Mouse (Mus musculus) thymus, adult 2 months (tissue): ENCODE data around the gene Mad1l1.
A peak's percentile ranks its signal among the peaks of the same experiment; 100 is the strongest.

Experiments used
- CTCF ChIP-seq: fragments of 200-500 bp; IDR thresholded peaks from 2 replicates; pipeline ENCODE4 v1.5.1; 2012; ENCODE audit warnings: mild to moderate bottlenecking, control low read depth, low read length, moderate library complexity, borderline replicate concordance; ENCODE audit not compliant: control insufficient read depth, poor library complexity, insufficient read depth; ENCODE audit errors: extremely low read depth
- POLR2A ChIP-seq: fragments of 200-500 bp; IDR thresholded peaks from 2 replicates; pipeline ENCODE4 v1.6.1; 2012; ENCODE audit warnings: mild to moderate bottlenecking, low read length, control low read depth, moderate library complexity; ENCODE audit not compliant: control insufficient read depth, poor library complexity, insufficient read depth; ENCODE audit errors: extremely low read depth

DNA sequence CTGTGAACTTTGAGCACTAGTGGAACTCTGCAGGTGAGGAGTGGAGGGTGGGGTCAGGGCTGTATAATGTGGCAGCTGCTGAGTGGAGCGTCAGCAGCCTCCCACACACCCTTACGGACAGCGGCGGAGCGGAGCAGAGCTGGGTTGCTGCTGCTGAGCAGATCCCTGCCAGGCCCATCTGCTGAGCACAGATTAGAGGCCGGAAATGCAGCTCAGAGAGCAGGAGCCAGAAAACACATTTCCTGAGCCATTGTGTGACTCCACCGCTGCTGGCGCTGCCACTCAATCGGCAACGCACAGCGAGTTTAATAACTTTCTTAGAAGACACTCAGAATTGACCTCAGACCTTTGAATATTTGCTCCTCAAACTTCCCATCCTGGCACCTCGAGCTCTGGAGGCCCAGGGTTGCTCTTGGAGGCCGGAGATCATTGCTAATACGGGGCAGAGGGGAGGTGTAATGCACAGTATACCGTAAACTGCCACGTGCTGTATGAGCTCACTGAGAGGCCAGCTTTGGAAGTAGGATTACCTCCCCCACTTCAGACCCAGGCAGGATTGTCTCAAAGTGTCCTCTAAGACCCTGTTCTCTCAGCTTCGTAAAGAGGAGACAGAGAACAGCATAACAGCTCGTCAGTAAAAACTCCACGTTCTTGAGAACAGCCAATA, 112.5 kb downstream of the Mad1l1 start:
- TF ChIP-seq POLR2A (peak; percentile 84; the same call in 1 of the 2 replicates), CTCF (peak; percentile 58; the same call in 1 of the 2 replicates)
